Mouse (Mus musculus) small intestine, adult 2 months (tissue): ENCODE measurements around the gene Serpina3c. TPM values are rescaled to one million over a fixed set of nuclear protein-coding genes. Genes with fewer than 3 reads are reported as not detected.
"Not testable (repeated sequence)": the region's sequence is repeated elsewhere in the genome, so short reads cannot be mapped to it uniquely, and the experiment has no call there.

ENCODE experiments used
- H3K27ac ChIP-seq: fragments of 200-500 bp; 2 replicates; pipeline ENCODE4 v1.5.1; 2012; ENCODE audit warnings: low read depth, low read length, control low read depth, inconsistent platforms; ENCODE audit not compliant: insufficient read depth
- H3K27me3 ChIP-seq: fragments of 200-500 bp; 2 replicates; pipeline ENCODE4 v1.6.1; 2012; ENCODE audit warnings: mild to moderate bottlenecking, moderate library complexity, low read length, inconsistent platforms; ENCODE audit not compliant: control insufficient read depth, insufficient read depth
- H3K36me3 ChIP-seq: fragments of 200-500 bp; 2 replicates; pipeline ENCODE4 v1.6.1; 2012; ENCODE audit warnings: mild to moderate bottlenecking, low read length, control low read depth, inconsistent platforms; ENCODE audit not compliant: control insufficient read depth, insufficient read depth
- H3K4me1 ChIP-seq: fragments of 200-500 bp; 2 replicates; pipeline ENCODE4 v1.6.1; 2012; ENCODE audit warnings: low read length, inconsistent platforms, mixed read lengths; ENCODE audit not compliant: control insufficient read depth, insufficient read depth, insufficient read length
- H3K4me3 ChIP-seq: fragments of 200-500 bp; 2 replicates; pipeline ENCODE4 v1.5.1; 2012; ENCODE audit warnings: low read depth, mild to moderate bottlenecking, control low read depth, inconsistent platforms, low read length, moderate library complexity
- CTCF ChIP-seq: fragments of 200-500 bp; IDR thresholded peaks from 2 replicates; pipeline ENCODE4 v1.5.1; 2012; ENCODE audit warnings: low read depth, mild to moderate bottlenecking, control low read depth, inconsistent platforms, low read length, moderate library complexity, mixed read lengths; ENCODE audit not compliant: insufficient replicate concordance, insufficient read length; ENCODE audit errors: extremely low read depth
- POLR2A ChIP-seq: fragments of 200-500 bp; IDR thresholded peaks from 2 replicates; pipeline ENCODE4 v1.6.1; 2012; ENCODE audit warnings: low read depth, mild to moderate bottlenecking, control low read depth, inconsistent platforms, low read length, moderate library complexity
- WGBS: fragments of 180-500 bp; shearing (Covaris S2); methylation state at CpG from one replicate; pipeline ENCODE4 v1.1.7; 2018; 5-methylcytosine and 5-hydroxymethylcytosine counted together
- polyA plus RNA-seq: library from polyadenylated mRNA; depleted of rRNA; stranded (reverse); fragments of >200 nt; gene quantifications from 2 replicates; pipeline ENCODE4 v1.2.3, GENCODE M21; 2012; rRNA removed

Gene Serpina3c
- polyA plus RNA-seq, 1 experiment = 0.14 TPM

- 27% methylated on average over 3 of the region's 3 CpGs for WGBS
- H3K27ac ChIP-seq = no peak overlapping the region
- TF ChIP-seq CTCF (no peak), POLR2A (no peak)
Observed at GRCm38 (mm10) chr12:104114921-104115579, 38.6 kb downstream of the Serpina3c start.

GRCm38 (mm10) chr12:104112333-104112732, 41.3 kb downstream of the Serpina3c start, which contains the start of gene Serpina3a:
Serpina3a (plus strand) TSS chr12:104112724.
- H3K4me3 ChIP-seq, H3K4me1 ChIP-seq, H3K27ac ChIP-seq, H3K27me3 ChIP-seq, H3K36me3 ChIP-seq: not testable (repeated sequence)
- WGBS = 91% methylated on average over 11 of the region's 11 CpGs

More at GRCm38 (mm10) chr12:104114921-104115579, 38.6 kb downstream of the Serpina3c start:
- no peaks in the 10 kb centered on the region for H3K27me3 ChIP-seq
- H3K4me3 ChIP-seq = no peak overlapping the region
- no peaks in the 10 kb centered on the region for H3K36me3 ChIP-seq
- H3K4me1 ChIP-seq = peaks cover 2% of the 10 kb centered on the region; the same call in 1 of the 2 replicates

GRCm38 (mm10) chr12:104108507-104108906, 45.2 kb downstream of the Serpina3c start:
- Histone ChIP-seq H3K27me3 (no peaks in the 10 kb centered on the region), H3K36me3 (no peaks in the 10 kb centered on the region), H3K4me1 (no peaks in the 10 kb centered on the region; the same call in 1 of the 2 replicates), H3K27ac (no peak overlapping the region), H3K4me3 (no peak overlapping the region)
- 82% methylated on average over 2 of the region's 2 CpGs for WGBS
- TF ChIP-seq CTCF (no peak), POLR2A (no peak)

GRCm38 (mm10) chr12:104106919-104107318, 46.8 kb downstream of the Serpina3c start:
- Histone ChIP-seq H3K4me1 (no peaks in the 10 kb centered on the region), H3K4me3 (no peak overlapping the region), H3K36me3 (no peaks in the 10 kb centered on the region), H3K27ac (no peak overlapping the region), H3K27me3 (no peaks in the 10 kb centered on the region)
- TF ChIP-seq CTCF (no peak), POLR2A (no peak)

GRCm38 (mm10) chr12:104105847-104106246, 47.8 kb downstream of the Serpina3c start:
- Histone ChIP-seq H3K27me3 (no peaks in the 10 kb centered on the region), H3K4me1 (no peaks in the 10 kb centered on the region)

GRCm38 (mm10) chr12:104100768-104101167, 52.9 kb downstream of the Serpina3c start, which contains the start of gene Serpina5:
Serpina5 (plus strand) TSS chr12:104101113.
- no peak for TF ChIP-seq POLR2A
- TF ChIP-seq CTCF = no peak
- Histone ChIP-seq H3K36me3 (no peaks in the 10 kb centered on the region), H3K4me3 (no peak within 1 kb of the TSS), H3K27ac (no peak within 1 kb of the TSS), H3K4me1 (no peaks in the 10 kb centered on the region), H3K27me3 (no peaks in the 10 kb centered on the region)
- WGBS = 77% methylated on average over 6 of the region's 6 CpGs

More at GRCm38 (mm10) chr12:104105847-104106246, 47.8 kb downstream of the Serpina3c start:
- no peaks in the 10 kb centered on the region for H3K36me3 ChIP-seq
- no peak for TF ChIP-seq CTCF
- TF ChIP-seq POLR2A = no peak
- H3K27ac ChIP-seq = no peak overlapping the region
- H3K4me3 ChIP-seq = no peak overlapping the region

Other genes starting within 250 kb of the Serpina3c start
- gene Serpina1c, start 249.0 kb downstream of the Serpina3c start, polyA plus RNA-seq = 0.20 and 0.84 TPM in 2 replicates
- 0.55 and 0.84 TPM in 2 replicates for gene Serpina1e, start 194.9 kb downstream of the Serpina3c start, polyA plus RNA-seq
- gene Serpina11, start 163.9 kb downstream of the Serpina3c start, polyA plus RNA-seq = 0.08 and 0.17 TPM in 2 replicates
- 0.13 TPM in 1 of 2 replicates, not detected in the other for gene Serpina9, start 140.1 kb downstream of the Serpina3c start, polyA plus RNA-seq
- not detected in 2 replicates for gene Serpina12, start 109.4 kb downstream of the Serpina3c start, polyA plus RNA-seq
- gene Serpina5, start 52.8 kb downstream of the Serpina3c start, polyA plus RNA-seq = not detected in 2 replicates
- not detected in 2 replicates for gene Serpina3a, start 41.1 kb downstream of the Serpina3c start, polyA plus RNA-seq
- not detected in 2 replicates for gene Serpina3b, start 25.9 kb downstream of the Serpina3c start, polyA plus RNA-seq
- gene Serpina3f, start 60.7 kb upstream of the Serpina3c start, polyA plus RNA-seq = 1.2 and 1.8 TPM in 2 replicates
- gene Serpina3g, start 82.4 kb upstream of the Serpina3c start, polyA plus RNA-seq = 7.4 and 17.5 TPM in 2 replicates
- gene Serpina3i, start 109.3 kb upstream of the Serpina3c start, polyA plus RNA-seq = 0.13 TPM in 1 of 2 replicates, not detected in the other
- gene Serpina3j, start 160.7 kb upstream of the Serpina3c start, polyA plus RNA-seq = not detected in 2 replicates
- gene Serpina3k, start 184.6 kb upstream of the Serpina3c start, polyA plus RNA-seq = not detected in 2 replicates
- not detected in 2 replicates for gene Serpina3m, start 184.6 kb upstream of the Serpina3c start, polyA plus RNA-seq